Mouse (Mus musculus) lung, postnatal 4 days (tissue): ENCODE data around the gene Stard3.

ENCODE experiments used
- DNase-seq, 2 experiments: peaks; one replicate each; pipeline ENCODE4 v3.0.0; 2021

Gene Stard3

DNA sequence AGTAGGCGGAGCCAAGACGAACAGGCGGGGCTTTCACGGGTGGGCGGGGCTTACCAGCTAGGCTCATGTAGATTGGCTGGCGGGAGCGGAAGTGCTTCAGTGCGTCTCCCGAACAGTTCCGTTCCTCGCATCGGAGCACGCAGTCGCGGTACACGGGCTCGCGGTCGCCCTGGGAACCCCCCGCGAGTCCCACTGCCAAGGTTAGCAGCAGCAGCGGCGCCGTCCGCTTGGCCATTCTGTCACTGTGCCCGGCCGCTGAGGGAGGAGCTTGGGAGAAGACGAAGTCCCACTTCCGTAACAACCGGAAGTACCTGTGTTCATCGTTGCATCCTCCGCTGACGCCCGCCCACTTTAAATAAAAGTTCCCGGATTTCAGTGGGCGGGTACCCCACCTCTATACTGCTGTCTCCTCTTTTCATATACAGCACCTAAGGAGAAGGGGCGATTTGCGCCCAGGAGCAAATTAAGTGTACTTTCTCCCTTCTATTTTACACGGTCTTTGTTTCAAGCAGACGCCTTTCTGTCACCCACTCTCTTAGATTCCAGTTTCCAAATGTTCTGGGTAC, 42.1 kb downstream of the Stard3 start, which contains the start of gene Pgap3:
Gene Pgap3 (minus strand): TSS at position 330 of the 566 bp plus-strand sequence.
- DNase-seq: peak; percentile 89 to 94

DNA sequence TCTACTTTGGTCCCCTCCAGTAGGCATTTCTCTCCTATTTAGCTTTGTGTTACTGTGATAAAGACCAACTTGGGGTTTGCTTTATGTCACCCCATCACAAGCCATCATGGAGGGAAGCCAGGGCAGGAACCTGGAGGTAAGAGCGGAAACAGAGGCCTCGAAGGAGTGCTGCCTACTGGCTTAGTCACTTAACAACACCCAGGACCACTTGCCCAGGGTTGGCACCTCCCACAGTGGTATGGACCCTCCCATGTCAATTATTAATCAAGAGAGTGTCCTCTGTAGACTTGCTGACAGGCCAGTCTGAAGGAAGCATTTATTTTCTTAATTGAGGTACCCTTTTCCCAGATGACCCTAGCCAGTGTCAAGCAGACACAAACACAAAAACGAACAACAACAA, 42.6 kb downstream of the Stard3 start:
- DNase-seq: peak in 1 of 2 experiments; percentile 28

DNA sequence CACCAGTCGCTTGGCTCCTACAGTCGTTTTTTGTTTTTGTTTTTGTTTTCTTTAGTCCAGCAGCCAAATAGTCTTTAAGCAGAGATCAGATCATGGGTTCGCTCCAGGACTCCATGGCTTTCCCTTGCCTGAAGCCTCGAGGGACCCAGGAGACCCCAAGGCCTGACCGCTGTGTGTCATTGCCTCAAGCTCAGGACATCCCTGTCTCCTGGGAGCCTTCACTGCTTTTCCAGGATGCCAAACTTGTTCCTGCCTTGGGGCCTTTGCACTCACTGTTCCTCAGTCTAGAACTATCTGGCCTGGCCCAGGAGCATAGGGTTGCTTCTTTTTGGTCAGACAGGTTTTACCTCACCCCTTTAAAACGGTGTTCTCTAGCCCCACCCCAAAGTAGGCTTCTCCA, 48.5 kb downstream of the Stard3 start:
- DNase-seq: no peak

DNA sequence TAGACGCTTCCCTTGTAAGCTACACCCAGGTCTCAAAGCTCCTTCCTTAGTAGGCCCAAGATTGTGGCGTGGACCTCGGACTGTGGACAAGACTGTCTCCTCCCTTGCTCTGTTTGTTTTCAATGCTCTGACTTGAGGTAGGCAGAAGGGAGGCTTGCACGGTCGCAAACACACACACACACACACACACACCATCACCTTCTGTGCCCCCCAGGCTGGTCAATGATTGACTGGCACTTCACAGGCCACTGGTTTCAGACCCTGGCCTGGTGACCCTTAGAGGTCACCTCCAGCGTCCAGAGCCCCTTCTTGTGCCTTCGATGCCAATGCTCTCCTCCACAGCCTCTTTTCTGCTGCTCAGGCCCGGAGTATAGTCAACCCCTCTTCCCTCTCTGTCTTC, 50.7 kb downstream of the Stard3 start:
- DNase-seq: no peak

DNA sequence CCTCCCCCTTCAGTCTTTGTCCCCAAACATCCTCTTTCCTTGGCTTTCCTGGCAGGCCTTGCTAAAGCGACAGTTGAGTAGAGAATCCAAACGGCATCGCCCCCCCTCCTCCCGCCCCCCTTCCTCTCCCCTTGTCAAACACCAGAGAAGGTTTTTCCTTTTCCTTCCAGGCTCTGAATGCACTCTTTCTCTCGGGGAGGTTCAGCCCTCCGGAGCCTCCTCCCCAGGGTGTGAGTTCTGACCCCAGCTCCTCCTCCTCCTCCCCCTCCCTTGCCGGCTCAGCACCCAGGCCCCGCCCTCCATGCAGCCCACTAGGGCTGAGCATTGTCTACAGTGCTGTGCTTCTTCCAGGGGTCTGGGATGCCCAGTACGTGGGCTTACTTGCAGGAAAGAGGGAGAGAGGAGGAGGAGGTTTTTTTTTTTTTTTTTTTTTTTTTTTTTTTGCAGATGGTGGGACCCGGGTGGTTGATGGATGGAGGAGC, 51.2 kb downstream of the Stard3 start:
- peak; percentile 56 to 75 for DNase-seq

DNA sequence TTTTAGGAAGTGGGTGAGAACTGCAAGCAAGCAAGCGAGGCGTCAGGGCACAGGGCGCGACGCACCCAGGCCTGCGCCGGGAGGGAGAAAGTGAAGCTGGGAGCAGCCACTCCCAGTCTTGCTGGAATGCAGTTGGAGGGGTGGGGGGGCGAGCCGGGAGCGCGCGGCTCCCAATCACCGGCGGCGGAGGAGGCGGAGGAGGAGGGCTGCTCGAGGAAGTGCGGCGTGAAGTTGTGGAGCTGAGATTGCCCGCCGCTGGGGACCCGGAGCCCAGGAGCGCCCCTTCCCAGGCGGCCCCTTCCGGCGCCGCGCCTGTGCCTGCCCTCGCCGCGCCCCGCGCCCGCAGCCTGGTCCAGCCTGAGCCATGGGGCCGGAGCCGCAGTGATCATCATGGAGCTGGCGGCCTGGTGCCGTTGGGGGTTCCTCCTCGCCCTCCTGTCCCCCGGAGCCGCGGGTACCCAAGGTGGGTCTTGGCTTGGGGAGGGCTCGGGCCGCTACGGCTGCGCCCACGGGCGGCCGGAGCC, 54.2 kb downstream of the Stard3 start, which contains the start of gene Erbb2:
Gene Erbb2 (plus strand): TSS at position 198 of the 524 bp plus-strand sequence.
- peak; percentile 85 to 91 for DNase-seq

DNA sequence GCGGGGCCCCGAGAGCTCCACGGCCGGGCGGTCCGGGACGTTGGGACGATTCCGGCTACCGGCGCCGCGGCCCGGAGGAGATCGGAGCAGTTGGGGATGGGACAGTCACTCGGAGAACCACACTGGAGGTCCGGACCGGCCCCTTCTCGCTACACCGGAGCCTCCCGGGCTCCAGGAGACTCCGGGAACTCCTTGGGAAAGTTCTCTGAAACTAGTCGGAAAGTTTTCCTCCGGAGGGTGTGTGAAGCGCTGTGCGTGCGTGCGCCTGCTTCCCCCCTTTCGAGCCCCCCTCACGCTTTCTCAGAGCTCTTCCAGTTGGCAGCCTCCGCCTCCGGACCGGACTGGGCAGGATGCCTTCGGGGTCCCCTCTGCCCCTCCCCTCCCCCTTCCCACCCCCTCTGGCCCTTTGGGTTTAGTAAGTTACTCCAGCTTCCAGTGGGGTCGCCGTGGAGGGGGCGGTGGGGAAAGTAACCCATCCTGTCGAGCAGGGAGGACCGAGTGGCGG, 54.7 kb downstream of the Stard3 start:
- DNase-seq: peak; percentile 50 to 68

DNA sequence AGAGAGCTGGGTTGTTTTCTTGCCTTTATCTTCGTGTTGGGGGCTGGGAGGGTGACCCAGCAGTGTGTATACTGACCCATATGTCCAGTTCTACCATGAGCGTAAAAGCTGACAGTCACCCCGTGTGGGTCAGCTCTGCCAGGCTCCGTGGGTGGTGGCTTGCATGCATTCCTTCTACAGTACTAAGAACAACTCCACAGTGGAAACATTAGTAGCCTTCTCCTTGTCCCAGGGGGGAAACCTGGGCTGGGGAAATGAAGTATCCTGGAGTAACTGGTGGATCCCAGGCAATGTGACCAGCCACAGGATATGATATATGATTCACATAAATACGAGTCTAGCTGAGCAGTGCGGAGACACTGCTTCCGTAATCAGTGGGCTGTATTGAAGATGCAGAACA, 55.6 kb downstream of the Stard3 start:
- peak in 1 of 2 experiments; percentile 24 for DNase-seq

DNA sequence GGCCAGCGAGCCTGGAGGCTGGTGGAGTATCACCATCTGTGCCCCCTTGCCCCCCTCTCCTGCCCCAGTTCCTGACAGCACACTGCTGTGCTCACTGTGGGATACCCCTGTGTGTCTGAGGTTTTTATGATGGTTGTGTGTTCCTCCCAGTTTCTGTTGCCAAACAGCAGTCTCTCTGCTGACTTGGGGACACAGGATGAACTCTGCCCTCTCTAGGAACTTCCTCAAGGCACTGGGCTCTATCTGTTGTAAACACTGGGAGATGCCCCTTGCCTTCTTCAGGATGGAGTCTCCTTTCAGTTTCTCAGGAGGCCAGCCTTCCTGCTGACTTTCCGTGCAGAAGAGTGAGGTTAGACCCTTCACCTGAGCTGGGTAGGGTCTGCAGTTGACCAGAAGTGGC, 56.0 kb downstream of the Stard3 start:
- peak in 1 of 2 experiments; percentile 14 for DNase-seq

DNA sequence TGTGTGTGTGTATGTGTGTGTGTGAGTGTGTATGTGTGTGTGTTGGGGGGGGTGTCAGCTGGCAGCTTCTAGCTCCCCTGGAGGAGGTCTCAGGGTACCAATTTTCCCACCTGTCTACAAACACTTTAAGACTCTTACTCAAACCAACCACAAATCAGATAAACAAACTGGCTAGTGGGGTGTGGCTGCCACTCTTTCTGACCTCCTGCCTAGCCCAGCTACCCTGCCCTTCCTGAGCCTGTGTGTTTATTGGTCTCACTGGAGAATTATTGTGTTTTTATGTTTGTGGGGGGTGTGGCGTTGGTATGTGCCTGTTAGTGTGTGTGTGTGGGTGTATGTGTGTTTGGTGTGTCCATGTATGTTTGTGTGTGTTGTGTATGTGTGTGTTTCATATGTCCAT, 58.9 kb downstream of the Stard3 start:
- DNase-seq: no peak

DNA sequence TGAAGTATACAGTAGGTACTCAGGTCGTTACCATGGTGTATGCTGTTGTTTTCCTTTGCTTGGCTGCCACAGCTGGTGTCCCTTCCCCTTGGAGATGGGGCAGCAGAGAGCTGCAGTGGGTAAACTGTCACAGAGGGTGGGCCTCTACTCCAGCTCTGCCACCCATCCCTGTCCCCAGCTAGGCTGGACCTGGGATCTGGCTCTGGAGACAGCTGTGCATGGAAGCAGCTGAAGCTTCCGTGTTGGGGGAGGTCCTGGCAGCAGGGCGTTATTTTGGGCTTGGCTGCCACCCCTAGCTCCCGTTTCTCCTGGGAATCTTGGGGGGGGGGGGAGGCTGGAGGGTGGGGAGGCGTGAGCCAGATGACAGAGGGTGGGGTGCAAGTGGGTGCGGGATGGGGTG, 60.1 kb downstream of the Stard3 start:
- no peak for DNase-seq

DNA sequence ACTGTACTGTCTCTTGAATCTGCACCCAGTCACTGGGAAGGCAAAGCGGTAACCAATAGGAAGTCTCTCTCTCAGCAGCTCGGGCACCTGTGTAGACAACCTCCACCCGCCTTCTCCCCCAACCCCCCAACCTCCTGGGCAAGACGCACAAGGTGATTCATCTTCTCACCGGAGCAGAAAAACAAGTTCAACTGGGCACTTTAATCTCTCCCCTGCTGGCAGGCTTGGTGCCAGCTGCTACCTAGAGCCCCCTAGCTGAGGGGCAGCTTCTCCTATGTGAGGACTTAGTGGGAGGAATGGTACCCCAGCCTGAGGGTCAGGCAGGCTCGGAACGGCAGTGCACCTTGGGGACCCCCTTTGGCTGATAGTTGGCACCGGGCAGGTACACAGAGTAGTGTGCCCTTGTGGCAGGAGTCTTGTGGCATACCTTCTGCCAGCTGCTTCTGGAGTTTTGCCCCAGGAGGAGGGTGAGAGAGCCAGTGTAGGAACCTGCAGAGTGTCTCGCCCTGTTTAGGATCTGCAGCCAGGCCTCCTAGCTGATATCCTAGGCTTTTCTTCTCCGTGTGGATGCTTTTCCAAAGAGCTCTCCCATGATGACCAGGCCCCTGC, 60.9 kb downstream of the Stard3 start:
- peak; percentile 43 to 73 for DNase-seq

DNA sequence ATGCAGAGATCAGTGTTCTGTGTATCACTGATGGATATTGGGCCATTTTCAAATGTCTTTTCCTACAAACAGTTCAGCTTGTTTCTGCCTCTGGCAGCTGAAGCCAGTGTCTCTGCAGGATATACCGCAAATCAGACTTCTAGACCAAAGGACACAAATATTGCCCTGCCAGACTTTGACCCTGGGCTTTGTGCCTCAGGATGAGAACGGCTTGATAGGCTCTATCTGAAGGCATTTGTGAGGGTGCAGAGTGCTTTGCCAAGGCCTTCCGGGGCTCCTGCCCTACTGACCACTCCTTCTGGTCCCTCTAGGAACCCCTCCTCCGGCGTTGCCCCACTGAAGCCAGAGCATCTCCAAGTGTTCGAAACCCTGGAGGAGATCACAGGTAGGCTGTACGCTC, 68.4 kb downstream of the Stard3 start:
- DNase-seq: no peak

DNA sequence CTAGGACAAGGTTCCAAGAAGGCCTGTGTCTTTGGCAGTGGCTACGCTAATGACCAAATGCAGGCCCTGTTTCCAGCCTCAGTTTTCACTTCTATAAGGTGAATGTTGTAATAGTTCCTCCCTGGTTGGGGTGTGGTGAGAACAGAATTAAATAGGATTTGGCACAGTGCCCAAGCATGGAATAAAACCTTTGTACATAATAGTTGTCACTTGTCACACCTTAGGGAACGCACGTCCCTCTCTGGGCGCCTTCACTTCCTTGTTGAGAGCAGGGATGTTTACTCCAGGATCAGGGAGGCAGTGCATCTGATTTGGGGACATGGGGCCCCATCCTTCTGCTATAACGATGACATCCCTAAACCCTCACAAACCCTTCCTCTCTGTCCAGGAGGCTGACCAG, 70.3 kb downstream of the Stard3 start:
- no peak for DNase-seq
